Mouse (Mus musculus) heart, embryonic 11.5 days (tissue): ENCODE data around the gene Tdrd12. TPM values are rescaled to one million over a fixed set of nuclear protein-coding genes. Genes with fewer than 3 reads are reported as not detected.

Source experiments
- ATAC-seq: fragments of 200-750 bp; cut with Nextera tagmentation; replicated peaks from 2 replicates; pipeline ENCODE4 v1.8.0; 2017; ENCODE audit warnings: moderate library complexity; ENCODE audit not compliant: insufficient number of reproducible peaks, low FRiP score, low TSS enrichment
- H3K27ac ChIP-seq: fragments of 300-500 bp; sonication (generic); 2 replicates; pipeline ENCODE4 v1.5.1; 2014; ENCODE audit warnings: mild to moderate bottlenecking, low read depth, low read length
- H3K27me3 ChIP-seq: fragments of 300-500 bp; sonication (generic); 2 replicates; pipeline ENCODE4 v1.6.1; 2014; ENCODE audit warnings: mild to moderate bottlenecking, low read length, mixed read lengths; ENCODE audit not compliant: control insufficient read depth, insufficient read depth
- H3K36me3 ChIP-seq: fragments of 300-500 bp; sonication (generic); 2 replicates; pipeline ENCODE4 v1.6.1; 2014; ENCODE audit warnings: mild to moderate bottlenecking, low read length, moderate library complexity, mixed read lengths; ENCODE audit not compliant: control insufficient read depth, insufficient read depth
- H3K4me1 ChIP-seq: fragments of 300-500 bp; sonication (generic); 2 replicates; pipeline ENCODE4 v1.6.1; 2014; ENCODE audit warnings: low read length; ENCODE audit not compliant: control insufficient read depth, insufficient read depth
- H3K4me2 ChIP-seq: fragments of 300-500 bp; sonication (generic); 2 replicates; pipeline ENCODE4 v1.6.1; 2014; ENCODE audit warnings: mild to moderate bottlenecking, moderate library complexity
- H3K4me3 ChIP-seq: fragments of 300-500 bp; sonication (generic); 2 replicates; pipeline ENCODE4 v1.5.1; 2014; ENCODE audit warnings: low read depth, low read length
- H3K9ac ChIP-seq: fragments of 300-500 bp; sonication (generic); 2 replicates; pipeline ENCODE4 v1.6.1; 2014; ENCODE audit warnings: mild to moderate bottlenecking, low read depth, low read length, moderate library complexity
- H3K9me3 ChIP-seq: fragments of 300-500 bp; sonication (generic); replicated peaks from 2 replicates; pipeline ENCODE4 v1.6.1; 2016; ENCODE audit warnings: low read length; ENCODE audit not compliant: control insufficient read depth
- WGBS: fragments of 180-500 bp; shearing (Covaris S2); extraction: QIAGEN DNeasy Blood & Tissue Kit; methylation state at CpG from one replicate; pipeline ENCODE4 v1.1.7; 2014; ENCODE audit not compliant: insufficient replicate concordance; 5-methylcytosine and 5-hydroxymethylcytosine counted together
- polyA plus RNA-seq: library from polyadenylated mRNA; unstranded; fragments of >200 nt; fragmentation: Nextera tagmentation; extraction: Ambion mirVana; gene quantifications from 2 replicates; pipeline ENCODE4 v1.2.1, GENCODE M21; 2014

The Tdrd12 gene
- polyA plus RNA-seq: 0.42 and 0.67 TPM in 2 replicates

- 82% methylated on average over 17 of the region's 17 CpGs for WGBS
Observed at GRCm38 (mm10) chr7:35537562-35537961, at the start of gene Tdrd12. TSS of gene Tdrd12 (minus strand) at chr7:35537745.

GRCm38 (mm10) chr7:35586906-35587445 is 49.4 kb upstream of the Tdrd12 start:
- H3K27me3 ChIP-seq: peaks cover 12% of the 10 kb centered on the region; the same call in 1 of the 2 replicates
- WGBS: 18% methylated on average over 15 of the region's 15 CpGs
- H3K4me1 ChIP-seq: peaks cover 12% of the 10 kb centered on the region
- H3K9ac ChIP-seq: peak overlapping the region; percentile 81
- peak overlapping the region; percentile 81 for H3K4me3 ChIP-seq
- H3K4me2 ChIP-seq: peak overlapping the region; percentile 85
- H3K27ac ChIP-seq: no peak overlapping the region
- no peaks in the 10 kb centered on the region for H3K9me3 ChIP-seq
- no peaks in the 10 kb centered on the region for H3K36me3 ChIP-seq
- no peak for ATAC-seq

More at GRCm38 (mm10) chr7:35537562-35537961, at the start of gene Tdrd12:
- H3K4me1 ChIP-seq: no peaks in the 10 kb centered on the region
- H3K4me3 ChIP-seq: no peak within 1 kb of the TSS
- no peaks in the 10 kb centered on the region for H3K9me3 ChIP-seq
- H3K27me3 ChIP-seq: no peaks in the 10 kb centered on the region
- H3K4me2 ChIP-seq: no peak within 1 kb of the TSS
- no peak for ATAC-seq
- no peak within 1 kb of the TSS for H3K27ac ChIP-seq
- no peaks in the 10 kb centered on the region for H3K36me3 ChIP-seq
- no peak within 1 kb of the TSS for H3K9ac ChIP-seq

- no peaks in the 10 kb centered on the region for H3K9me3 ChIP-seq
- peak within 1 kb of the TSS; percentile 81 for H3K4me3 ChIP-seq
- peaks cover 12% of the 10 kb centered on the region for H3K4me1 ChIP-seq
- ATAC-seq: peak; percentile 95
- no peaks in the 10 kb centered on the region for H3K36me3 ChIP-seq
- peak within 1 kb of the TSS; percentile 55 for H3K27ac ChIP-seq
- peak within 1 kb of the TSS; percentile 81 for H3K9ac ChIP-seq
- peaks cover 12% of the 10 kb centered on the region; the same call in 1 of the 2 replicates for H3K27me3 ChIP-seq
- under 1% methylated on average over 49 of the region's 49 CpGs for WGBS
- H3K4me2 ChIP-seq: peak within 1 kb of the TSS; percentile 85
Observed at GRCm38 (mm10) chr7:35586055-35586905, 48.7 kb upstream of the Tdrd12 start, which contains the start of gene Ankrd27. TSS of gene Ankrd27 (plus strand) at chr7:35586244.

- Histone ChIP-seq H3K27ac (peak within 1 kb of the TSS; percentile 55), H3K9ac (peak within 1 kb of the TSS; percentile 81)
- 1% methylated on average over 41 of the region's 45 CpGs for WGBS
Observed at GRCm38 (mm10) chr7:35585191-35586054, 47.9 kb upstream of the Tdrd12 start, which contains the start of gene Rgs9bp. TSS of gene Rgs9bp (minus strand) at chr7:35585582.

GRCm38 (mm10) chr7:35584786-35585190 is 47.2 kb upstream of the Tdrd12 start:
- ATAC-seq: 0 out of 2 replicates have a peak, but pooled peaks have one; percentile 1
- peak overlapping the region; percentile 81 for H3K4me3 ChIP-seq
- H3K9me3 ChIP-seq: no peaks in the 10 kb centered on the region
- H3K27ac ChIP-seq: no peak overlapping the region
- H3K9ac ChIP-seq: peak overlapping the region; percentile 65
- under 1% methylated on average over 50 of the region's 50 CpGs for WGBS
- peaks cover 12% of the 10 kb centered on the region; the same call in 1 of the 2 replicates for H3K27me3 ChIP-seq
- H3K4me1 ChIP-seq: peaks cover 12% of the 10 kb centered on the region
- H3K4me2 ChIP-seq: peak overlapping the region; percentile 85
- H3K36me3 ChIP-seq: no peaks in the 10 kb centered on the region

More at GRCm38 (mm10) chr7:35585191-35586054, 47.9 kb upstream of the Tdrd12 start, which contains the start of gene Rgs9bp:
- Histone ChIP-seq H3K4me2 (peak within 1 kb of the TSS; percentile 85), H3K9me3 (no peaks in the 10 kb centered on the region), H3K4me1 (peaks cover 12% of the 10 kb centered on the region), H3K4me3 (peak within 1 kb of the TSS; percentile 81), H3K36me3 (no peaks in the 10 kb centered on the region), H3K27me3 (peaks cover 12% of the 10 kb centered on the region; the same call in 1 of the 2 replicates)
- peak; percentile 82 for ATAC-seq

GRCm38 (mm10) chr7:35584068-35584785 is 46.7 kb upstream of the Tdrd12 start:
- ATAC-seq: no peak
- no peaks in the 10 kb centered on the region for H3K36me3 ChIP-seq

GRCm38 (mm10) chr7:35583476-35584025 is 46.0 kb upstream of the Tdrd12 start:
- Histone ChIP-seq H3K9me3 (no peaks in the 10 kb centered on the region), H3K27me3 (peaks cover 12% of the 10 kb centered on the region; the same call in 1 of the 2 replicates), H3K27ac (no peak overlapping the region), H3K36me3 (no peaks in the 10 kb centered on the region), H3K4me2 (peak overlapping the region; percentile 85), H3K9ac (no peak overlapping the region), H3K4me1 (peaks cover 12% of the 10 kb centered on the region), H3K4me3 (peak overlapping the region; percentile 4; the same call in 1 of the 2 replicates)
- ATAC-seq: no peak
- WGBS: 8% methylated on average over 11 of the region's 11 CpGs

More at GRCm38 (mm10) chr7:35584068-35584785, 46.7 kb upstream of the Tdrd12 start:
- Histone ChIP-seq H3K27ac (no peak overlapping the region), H3K9me3 (no peaks in the 10 kb centered on the region), H3K4me2 (peak overlapping the region; percentile 85), H3K4me3 (peak overlapping the region; percentile 81), H3K9ac (peak overlapping the region; percentile 65), H3K27me3 (peaks cover 12% of the 10 kb centered on the region; the same call in 1 of the 2 replicates), H3K4me1 (peaks cover 12% of the 10 kb centered on the region)
- WGBS: 3% methylated on average over 36 of the region's 36 CpGs
